ENCODE assay signal across 20 mouse cellular contexts in the genomic region with DNA sequence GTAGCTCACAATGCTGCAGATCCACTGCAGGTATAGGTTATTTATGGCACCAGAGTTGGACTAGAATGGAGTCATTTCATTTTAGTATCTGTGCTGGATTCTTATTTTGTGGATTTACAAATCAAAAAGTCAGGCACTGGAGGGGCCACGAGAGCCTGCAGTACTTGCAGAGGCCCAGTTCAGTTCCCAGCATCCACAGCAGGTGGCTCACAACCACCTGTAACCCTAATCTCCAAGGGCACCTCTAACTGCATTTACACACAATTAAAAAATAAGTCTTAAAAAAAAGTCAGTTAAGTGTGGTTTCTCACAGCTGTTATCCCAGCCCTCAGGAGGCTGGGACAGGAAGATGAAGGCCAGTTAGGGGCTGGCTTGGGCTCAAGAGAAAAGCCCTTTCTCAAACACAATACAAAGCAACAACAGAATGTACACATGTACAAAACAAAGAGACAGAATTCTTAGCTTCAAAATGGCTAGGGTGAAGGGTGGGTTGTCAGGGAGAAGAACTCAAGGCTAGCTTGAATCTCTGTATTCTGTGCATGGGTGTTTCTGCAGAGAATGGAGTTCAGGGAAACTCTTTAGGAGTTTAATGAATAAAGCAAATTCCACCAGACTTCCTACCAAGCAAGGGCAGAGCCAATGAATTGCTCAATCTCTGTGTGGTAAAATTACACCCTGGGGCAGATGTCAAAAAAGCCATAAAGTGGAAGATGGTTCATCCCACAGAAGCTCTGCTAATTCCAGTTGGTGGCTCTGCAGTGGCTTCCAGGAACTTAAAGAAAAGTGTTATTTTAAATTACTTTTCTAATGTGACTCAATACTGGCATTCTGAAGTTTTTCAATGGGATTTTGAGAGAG. TPM values are rescaled to one million over a fixed set of nuclear protein-coding genes. Genes with fewer than 3 reads are reported as not detected.
A peak's percentile ranks its signal among the peaks of the same experiment; 100 is the strongest.
DNase-seq lines count a peak whose midpoint lies in the region; TF ChIP-seq lines count a peak whose summit lies in the region.
"Had no signal": no experiment of that assay in that cellular context is flagged by ENCODE, and none has a peak within 500 bp of the region (broad histone marks: within the 10 kb centered on the region; RNA-seq: fewer than 3 reads in every experiment).

No protein-coding gene starts in this region.

- TF ChIP-seq CTCF in heart, adult 2 months (IDR thresholded peaks at IDR 0.05): no peak

- H3K9ac ChIP-seq in heart, adult 2 months (ENCODE audit: low read depth, low read length): no peak overlapping the region
- H3K9ac ChIP-seq: hindbrain, embryonic 15.5 days; limb, embryonic 13.5 days; neural tube, embryonic 12.5 days had no signal

- no peaks in the 10 kb centered on the region for H3K79me2 ChIP-seq in heart, adult 2 months (replicated peaks; ENCODE audit: control insufficient read depth, insufficient read depth, low read length)

- 88% methylated on average over 1 of the region's 1 CpGs for WGBS in heart, adult 2 months

- intact Hi-C loops in heart, adult 2 months (cut with DNase I): no loop called here

- no peak for TF ChIP-seq POLR2A in heart, adult 2 months (IDR thresholded peaks at IDR 0.05; ENCODE audit: insufficient read depth, low read depth, low read length)

- peak; percentile 9 to 13 for DNase-seq in heart, adult 18-20 months
- DNase-seq in heart, adult 2 months: no peak
- peak; percentile 24 for DNase-seq in Muller cell, postnatal 12 days (ENCODE audit: inconsistent ontology term)
- peak; percentile 20 for DNase-seq in gonadal fat pad, adult 2 months (ENCODE audit: low read depth)
- peak; percentile 13 to 18 for DNase-seq in thymus, postnatal 10 days (ENCODE audit: low spot score in 2 of 2)
- no peak for DNase-seq in adrenal gland, postnatal 14 days
- DNase-seq in cerebellum, postnatal 10 days: no peak
- no peak for DNase-seq in B cell, adult 2 months
- DNase-seq: adrenal gland, postnatal 36 days; cerebellum, adult 9-10 months; heart, postnatal 10 days; kidney, adult 8-10 months; lung, postnatal 4 days; midbrain, embryonic 14.5 days; right cerebral cortex, postnatal 25 days had no signal

- no peaks in the 10 kb centered on the region for H3K36me3 ChIP-seq in heart, adult 2 months (ENCODE audit: control insufficient read depth, insufficient read depth, low read length)
- H3K36me3 ChIP-seq: G1E; hindbrain, embryonic 15.5 days; limb, embryonic 13.5 days; neural tube, embryonic 12.5 days had no signal

- no peak overlapping the region for H3K4me3 ChIP-seq in heart, adult 2 months
- H3K4me3 ChIP-seq: hindbrain, embryonic 15.5 days; limb, embryonic 13.5 days; neural tube, embryonic 12.5 days had no signal

- no peak overlapping the region for H3K27ac ChIP-seq in heart, adult 2 months
- H3K27ac ChIP-seq: hindbrain, embryonic 15.5 days; limb, embryonic 13.5 days; neural tube, embryonic 12.5 days had no signal

- H3K4me1 ChIP-seq in heart, adult 2 months (ENCODE audit: control insufficient read depth, insufficient read depth, low read length): no peaks in the 10 kb centered on the region
- H3K4me1 ChIP-seq: hindbrain, embryonic 15.5 days; limb, embryonic 13.5 days; neural tube, embryonic 12.5 days had no signal

- no peak for TF ChIP-seq EP300 in heart, adult 2 months (IDR thresholded peaks at IDR 0.05; ENCODE audit: insufficient read depth, low read depth, low read length)

- no peaks in the 10 kb centered on the region for H3K27me3 ChIP-seq in heart, adult 2 months (ENCODE audit: control insufficient read depth, insufficient read depth, low read length)
- H3K27me3 ChIP-seq: hindbrain, embryonic 15.5 days; limb, embryonic 13.5 days; neural tube, embryonic 12.5 days had no signal

RNA-seq across cellular contexts. Expression of a gene that starts 19.3 kb away (rescaled TPM):
- total RNA-seq in heart, adult 18-20 months (2021): under 1 TPM in 1 of 2 experiments, not detected in 1; 0.20 TPM
- under 1 TPM; 0.16 to 0.44 TPM for total RNA-seq in heart, adult 2 months (2021)
- polyA plus RNA-seq in heart, adult 2 months (2012; rRNA removed): 0.45 and 0.59 TPM in 2 replicates
- 0.06 and 0.22 TPM in 2 replicates for polyA plus RNA-seq in gonadal fat pad, adult 2 months (2012; rRNA removed)
- 0.19 TPM in 2 replicates for total RNA-seq in adrenal gland, postnatal 14 days (2021)
- total RNA-seq: heart, postnatal 10 days had no signal
- polyA plus RNA-seq: embryonic facial prominence, embryonic 11.5 days; G1E; hindbrain, embryonic 15.5 days; limb, embryonic 13.5 days; midbrain, embryonic 14.5 days; neural tube, embryonic 12.5 days had no signal

Comparison
In these comparisons a context has a peak if more than half of its experiments do, and no peak if none do; other contexts are left out.
1. DNase-seq: peak in heart, adult 18-20 months (2 of 2), Muller cell, postnatal 12 days (single experiment), gonadal fat pad, adult 2 months (single experiment) and thymus, postnatal 10 days (2 of 2); none in heart, adult 2 months (0 of 2), adrenal gland, postnatal 14 days (single experiment), cerebellum, postnatal 10 days (0 of 2) and B cell, adult 2 months (0 of 2).